Mouse (Mus musculus) heart, postnatal 0 days (tissue): Measurements from ENCODE around the gene Slc25a20. TPM values are rescaled to one million over a fixed set of nuclear protein-coding genes. Genes with fewer than 3 reads are reported as not detected.

ENCODE experiments used
- ATAC-seq: fragments of 200-750 bp; cut with Nextera tagmentation; 2 replicates; pipeline ENCODE4 v1.8.0; 2017; ENCODE audit warnings: low read depth, moderate number of reproducible peaks, moderate library complexity; ENCODE audit not compliant: insufficient read depth
- DNase-seq: peaks from one replicate; pipeline ENCODE4 v3.0.0-alpha.2; 2016; ENCODE audit warnings: low spot score
- H3K27ac ChIP-seq: fragments of 300-500 bp; sonication (generic); 2 replicates; pipeline ENCODE4 v1.5.1; 2014; ENCODE audit warnings: low read depth, mild to moderate bottlenecking
- H3K27me3 ChIP-seq: fragments of 300-500 bp; sonication (generic); 2 replicates; pipeline ENCODE4 v1.6.1; 2014; ENCODE audit warnings: low read length, mixed read lengths; ENCODE audit not compliant: control insufficient read depth, insufficient read depth
- H3K36me3 ChIP-seq: fragments of 300-500 bp; sonication (generic); replicated peaks from 2 replicates; pipeline ENCODE4 v1.6.1; 2014; ENCODE audit warnings: low read length, mixed read lengths; ENCODE audit not compliant: control insufficient read depth, insufficient read depth
- H3K4me1 ChIP-seq: fragments of 300-500 bp; sonication (generic); 2 replicates; pipeline ENCODE4 v1.6.1; 2014; ENCODE audit warnings: antibody characterized with exemption; ENCODE audit not compliant: control insufficient read depth, insufficient read depth
- H3K4me2 ChIP-seq: fragments of 300-500 bp; sonication (generic); 2 replicates; pipeline ENCODE4 v1.6.1; 2014; ENCODE audit warnings: low read depth, mild to moderate bottlenecking, low read length, moderate library complexity
- H3K4me3 ChIP-seq: fragments of 300-500 bp; sonication (generic); 2 replicates; pipeline ENCODE4 v1.5.1; 2014; ENCODE audit warnings: low read depth, low read length
- H3K9ac ChIP-seq: fragments of 300-500 bp; sonication (generic); replicated peaks from 2 replicates; pipeline ENCODE4 v1.6.1; 2014; ENCODE audit warnings: low read depth, low read length, mixed read lengths
- H3K9me3 ChIP-seq: fragments of 300-500 bp; sonication (generic); replicated peaks from 2 replicates; pipeline ENCODE4 v1.6.1; 2016; ENCODE audit warnings: low read length; ENCODE audit not compliant: control insufficient read depth
- CTCF ChIP-seq: IDR thresholded peaks from 2 replicates; pipeline ENCODE4 v1.5.1; 2016; ENCODE audit warnings: antibody characterized with exemption, control low read depth, low read depth
- EP300 ChIP-seq: IDR thresholded peaks from 2 replicates; pipeline ENCODE4 v1.6.1; 2016; ENCODE audit warnings: antibody characterized with exemption, low read depth
- WGBS: fragments of 180-500 bp; shearing (Covaris S2); extraction: QIAGEN DNeasy Blood & Tissue Kit; methylation state at CpG from one replicate; pipeline ENCODE4 v1.1.7; 2014; 5-methylcytosine and 5-hydroxymethylcytosine counted together
- polyA plus RNA-seq: library from polyadenylated mRNA; unstranded; fragments of >200 nt; fragmentation: Nextera tagmentation; extraction: Ambion mirVana; gene quantifications from 2 replicates; pipeline ENCODE4 v1.2.1, GENCODE M21; 2015
- total RNA-seq: library from RNA; depleted of rRNA; stranded (reverse); fragments of >200 nt; gene quantifications from 2 replicates; pipeline ENCODE4 v1.2.3, GENCODE M21; 2014; ENCODE audit warnings: low replicate concordance

Slc25a20 gene
- total and polyA plus RNA-seq, 2 experiments from 2014 or later, result 137 to 240 TPM

- Histone ChIP-seq H3K4me3 (peak overlapping the region; percentile 80), H3K9me3 (no peaks in the 10 kb centered on the region), H3K4me2 (peak overlapping the region; percentile 80), H3K36me3 (0 out of 2 replicates have a peak, but pooled peaks cover 5% of the 10 kb centered on the region), H3K4me1 (peaks cover 8% of the 10 kb centered on the region; the same call in 1 of the 2 replicates), H3K27ac (peak overlapping the region; percentile 84), H3K27me3 (no peaks in the 10 kb centered on the region), H3K9ac (peak overlapping the region; percentile 64)
- TF ChIP-seq CTCF (no peak), EP300 (no peak)
- no peak for DNase-seq
- no peak for ATAC-seq
- WGBS, result 21% methylated on average over 6 of the region's 6 CpGs
These were observed 772 bp downstream of the Slc25a20 start for GRCm38 (mm10) chr9:108662660-108663059.

- Histone ChIP-seq H3K27me3 (no peaks in the 10 kb centered on the region), H3K9ac (no peak overlapping the region), H3K27ac (no peak overlapping the region), H3K4me3 (no peak overlapping the region), H3K4me1 (no peaks in the 10 kb centered on the region), H3K36me3 (peaks cover 54% of the 10 kb centered on the region), H3K9me3 (no peaks in the 10 kb centered on the region), H3K4me2 (no peak overlapping the region)
- DNase-seq (peak; percentile 34), ATAC-seq (no peak; the same call in 1 of the 2 replicates)
- WGBS, result 53% methylated on average over 8 of the region's 8 CpGs
- TF ChIP-seq EP300 (no peak), CTCF (peak; percentile 47)
These were observed 8.0 kb downstream of the Slc25a20 start for GRCm38 (mm10) chr9:108669875-108670274.

- DNase-seq (no peak), ATAC-seq (no peak)
- H3K9me3 ChIP-seq, result no peaks in the 10 kb centered on the region
- no peak overlapping the region for H3K9ac ChIP-seq
- TF ChIP-seq CTCF (peak; percentile 29), EP300 (no peak)
- no peaks in the 10 kb centered on the region for H3K4me1 ChIP-seq
- H3K36me3 ChIP-seq, result peaks cover 61% of the 10 kb centered on the region
- H3K27ac ChIP-seq, result no peak overlapping the region
- no peak overlapping the region for H3K4me2 ChIP-seq
- no peaks in the 10 kb centered on the region for H3K27me3 ChIP-seq
- H3K4me3 ChIP-seq, result no peak overlapping the region
- WGBS, result 52% methylated on average over 2 of the region's 2 CpGs
These were observed 11.3 kb downstream of the Slc25a20 start for GRCm38 (mm10) chr9:108673151-108673550.

- TF ChIP-seq CTCF, result no peak
- no peak for TF ChIP-seq EP300
- no peaks in the 10 kb centered on the region for H3K4me1 ChIP-seq
- H3K9ac ChIP-seq, result no peak overlapping the region
- no peak overlapping the region for H3K4me3 ChIP-seq
- peaks cover 54% of the 10 kb centered on the region for H3K36me3 ChIP-seq
- WGBS, result 87% methylated on average over 15 of the region's 15 CpGs
- H3K27ac ChIP-seq, result no peak overlapping the region
- no peak for DNase-seq
- no peak overlapping the region for H3K4me2 ChIP-seq
- H3K27me3 ChIP-seq, result no peaks in the 10 kb centered on the region
- no peak for ATAC-seq
- H3K9me3 ChIP-seq, result no peaks in the 10 kb centered on the region
These were observed 18.1 kb downstream of the Slc25a20 start for GRCm38 (mm10) chr9:108680026-108680425.

- H3K36me3 ChIP-seq, result peaks cover 17% of the 10 kb centered on the region
- no peak overlapping the region for H3K27ac ChIP-seq
- DNase-seq, result no peak
- H3K9ac ChIP-seq, result no peak overlapping the region
- H3K9me3 ChIP-seq, result no peaks in the 10 kb centered on the region
- no peak for ATAC-seq
- H3K4me3 ChIP-seq, result no peak overlapping the region
- H3K4me1 ChIP-seq, result 0 out of 2 replicates have a peak, but pooled peaks cover 4% of the 10 kb centered on the region
- H3K27me3 ChIP-seq, result no peaks in the 10 kb centered on the region
- WGBS, result 46% methylated on average over 4 of the region's 4 CpGs
- H3K4me2 ChIP-seq, result no peak overlapping the region
- no peak for TF ChIP-seq EP300
- TF ChIP-seq CTCF, result no peak
These were observed 24.6 kb downstream of the Slc25a20 start for GRCm38 (mm10) chr9:108686475-108686887.

GRCm38 (mm10) chr9:108687181-108687580 lies 25.3 kb downstream of the Slc25a20 start:
- H3K27me3 ChIP-seq, result no peaks in the 10 kb centered on the region
- no peaks in the 10 kb centered on the region for H3K9me3 ChIP-seq
- H3K4me3 ChIP-seq, result no peak overlapping the region
- TF ChIP-seq CTCF, result no peak
- ATAC-seq (no peak), DNase-seq (no peak)
- no peak overlapping the region for H3K27ac ChIP-seq
- 87% methylated on average over 6 of the region's 6 CpGs for WGBS
- 0 out of 2 replicates have a peak, but pooled peaks cover 7% of the 10 kb centered on the region for H3K4me1 ChIP-seq
- H3K4me2 ChIP-seq, result no peak overlapping the region
- H3K9ac ChIP-seq, result no peak overlapping the region
- peaks cover 13% of the 10 kb centered on the region for H3K36me3 ChIP-seq
